Mouse (Mus musculus) stomach, postnatal 0 days (tissue): ENCODE data around the gene Stap2. TPM values are rescaled to one million over a fixed set of nuclear protein-coding genes. Genes with fewer than 3 reads are reported as not detected.

ENCODE experiments used
- ATAC-seq: fragments of 200-750 bp; cut with Nextera tagmentation; 2 replicates; pipeline ENCODE4 v1.8.0; 2017; ENCODE audit not compliant: low FRiP score, low TSS enrichment
- DNase-seq: peaks from one replicate; pipeline ENCODE4 v3.0.0-alpha.2; 2016; ENCODE audit warnings: low spot score
- H3K27ac ChIP-seq: fragments of 300-500 bp; sonication (generic); replicated peaks from 2 replicates; pipeline ENCODE4 v1.5.1; 2014; ENCODE audit warnings: mild to moderate bottlenecking, control low read depth
- H3K27me3 ChIP-seq: fragments of 300-500 bp; sonication (generic); 2 replicates; pipeline ENCODE4 v1.6.1; 2014; ENCODE audit warnings: low read length; ENCODE audit not compliant: control insufficient read depth, insufficient read depth
- H3K36me3 ChIP-seq: fragments of 300-500 bp; sonication (generic); 2 replicates; pipeline ENCODE4 v1.6.1; 2014; ENCODE audit warnings: low read length, mixed read lengths; ENCODE audit not compliant: control insufficient read depth, insufficient read depth
- H3K4me1 ChIP-seq: fragments of 300-500 bp; sonication (generic); replicated peaks from 2 replicates; pipeline ENCODE4 v1.6.1; 2014; ENCODE audit warnings: antibody characterized with exemption; ENCODE audit not compliant: control insufficient read depth, insufficient read depth
- H3K4me2 ChIP-seq: fragments of 300-500 bp; sonication (generic); replicated peaks from 2 replicates; pipeline ENCODE4 v1.6.1; 2014; ENCODE audit warnings: low read depth, mild to moderate bottlenecking, control low read depth, moderate library complexity
- H3K4me3 ChIP-seq: fragments of 300-500 bp; sonication (generic); 2 replicates; pipeline ENCODE4 v1.5.1; 2014; ENCODE audit warnings: low read depth, low read length, control low read depth
- H3K9ac ChIP-seq: fragments of 300-500 bp; sonication (generic); 2 replicates; pipeline ENCODE4 v1.6.1; 2014; ENCODE audit warnings: mild to moderate bottlenecking, low read length, control low read depth, mixed read lengths
- H3K9me3 ChIP-seq: fragments of 300-500 bp; sonication (generic); 2 replicates; pipeline ENCODE4 v1.6.1; 2016; ENCODE audit warnings: low read length; ENCODE audit not compliant: control insufficient read depth
- CTCF ChIP-seq: IDR thresholded peaks from 2 replicates; pipeline ENCODE4 v1.5.1; 2016; ENCODE audit warnings: antibody characterized with exemption, low read depth, mild to moderate bottlenecking, moderate library complexity
- EP300 ChIP-seq: optimal IDR thresholded peaks from 2 replicates; pipeline ENCODE3; 2016; ENCODE audit warnings: antibody characterized with exemption
- WGBS: fragments of 180-500 bp; shearing (Covaris S2); extraction: QIAGEN DNeasy Blood & Tissue Kit; methylation state at CpG from one replicate; pipeline ENCODE4 v1.1.7; 2014; 5-methylcytosine and 5-hydroxymethylcytosine counted together
- polyA plus RNA-seq: library from polyadenylated mRNA; unstranded; fragments of >200 nt; fragmentation: Nextera tagmentation; extraction: Ambion mirVana; gene quantifications from 2 replicates; pipeline ENCODE4 v1.2.1, GENCODE M21; 2015

The Stap2 gene
- polyA plus RNA-seq, 1 experiment from 2014 or later: 44.2 TPM

DNA sequence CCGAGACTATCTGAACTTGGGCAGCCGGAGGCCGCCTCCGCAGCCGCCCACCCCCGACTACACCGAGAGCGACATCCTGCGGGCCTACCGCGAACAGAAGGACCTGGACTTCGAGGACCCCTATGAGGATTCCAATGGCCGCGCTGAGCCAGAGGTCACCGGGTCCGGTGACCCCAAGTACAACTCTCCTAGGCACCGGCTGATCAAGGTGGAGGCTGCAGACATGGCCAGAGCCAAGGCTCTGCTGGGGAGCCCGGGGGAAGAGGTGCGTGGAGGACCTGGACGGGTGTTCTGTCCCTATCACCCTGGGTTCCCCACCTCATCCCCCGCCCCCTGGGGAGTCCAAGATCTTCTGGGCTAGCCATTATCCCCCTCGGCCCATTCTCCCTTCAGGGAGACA is 33.9 kb downstream of the Stap2 start:
- TF ChIP-seq EP300: no peak
- TF ChIP-seq CTCF: no peak
- ATAC-seq: no peak
- H3K36me3 ChIP-seq: peaks cover 10% of the 10 kb centered on the region; the same call in 1 of the 2 replicates
- H3K9me3 ChIP-seq: no peaks in the 10 kb centered on the region
- H3K27me3 ChIP-seq: no peaks in the 10 kb centered on the region
- no peaks in the 10 kb centered on the region for H3K4me1 ChIP-seq
- no peak overlapping the region for H3K4me2 ChIP-seq
- no peak overlapping the region for H3K27ac ChIP-seq
- DNase-seq: no peak
- 48% methylated on average over 22 of the region's 22 CpGs for WGBS
- H3K4me3 ChIP-seq: no peak overlapping the region
- H3K9ac ChIP-seq: no peak overlapping the region

DNA sequence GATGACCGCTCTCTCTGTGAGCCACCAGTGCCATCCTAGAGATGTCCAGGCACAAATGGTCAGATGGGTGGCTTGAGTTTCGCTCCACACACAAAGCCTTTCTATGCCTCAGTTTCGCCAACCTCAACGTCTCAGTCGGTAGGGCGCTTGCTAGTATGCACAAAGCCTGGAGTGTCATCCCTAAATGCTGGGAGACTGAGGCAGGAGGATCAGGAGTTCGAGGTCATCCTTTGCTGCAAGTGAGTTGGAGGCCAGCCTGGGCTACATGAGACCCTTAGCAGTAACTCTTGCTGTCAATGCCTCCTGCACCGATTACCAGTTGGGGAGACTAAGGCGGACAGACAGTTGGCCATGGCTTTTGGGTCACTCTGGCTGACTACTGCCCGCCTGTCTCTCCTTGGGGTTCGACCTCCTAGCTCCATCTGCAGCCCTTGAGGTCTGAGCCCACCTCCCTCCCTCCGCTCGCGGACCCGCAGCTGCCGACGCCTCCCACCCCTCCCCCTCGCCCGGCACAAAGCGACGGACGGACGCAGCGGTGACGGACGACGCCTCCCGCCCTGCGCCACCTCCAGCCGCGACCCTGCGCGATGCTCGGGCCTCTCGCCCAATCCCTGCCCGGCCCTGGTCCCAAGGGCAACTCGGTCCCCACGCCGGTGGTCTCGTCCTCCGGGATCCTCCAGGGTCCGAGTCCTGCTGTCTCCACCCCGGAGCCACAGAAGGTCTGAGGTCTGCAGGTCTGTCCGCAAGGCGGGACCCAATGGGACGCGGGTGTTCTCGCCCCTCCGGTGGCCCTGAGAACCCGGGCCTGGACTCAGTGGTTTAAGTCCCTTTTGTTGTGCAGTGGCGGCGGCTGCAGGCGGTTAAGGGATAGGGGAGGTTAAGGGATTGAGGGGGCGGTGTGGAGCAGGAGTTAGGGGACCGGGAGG is 35.2 kb downstream of the Stap2 start, which contains the start of gene Shd:
Gene Shd (plus strand): TSS at position 502 of the 926 bp plus-strand sequence.
- Histone ChIP-seq H3K4me2 (peak within 1 kb of the TSS; percentile 88), H3K9me3 (no peaks in the 10 kb centered on the region), H3K4me1 (no peaks in the 10 kb centered on the region), H3K9ac (peak within 1 kb of the TSS; percentile 65), H3K4me3 (peak within 1 kb of the TSS; percentile 47), H3K27ac (no peak within 1 kb of the TSS), H3K27me3 (no peaks in the 10 kb centered on the region), H3K36me3 (peaks cover 15% of the 10 kb centered on the region)
- DNase-seq (peak; percentile 33), ATAC-seq (peak; percentile 38; the same call in 1 of the 2 replicates)
- WGBS: 14% methylated on average over 38 of the region's 55 CpGs
- TF ChIP-seq EP300: no peak
- TF ChIP-seq CTCF: 0 out of 2 replicates have a peak, but pooled peaks have one; percentile 6

DNA sequence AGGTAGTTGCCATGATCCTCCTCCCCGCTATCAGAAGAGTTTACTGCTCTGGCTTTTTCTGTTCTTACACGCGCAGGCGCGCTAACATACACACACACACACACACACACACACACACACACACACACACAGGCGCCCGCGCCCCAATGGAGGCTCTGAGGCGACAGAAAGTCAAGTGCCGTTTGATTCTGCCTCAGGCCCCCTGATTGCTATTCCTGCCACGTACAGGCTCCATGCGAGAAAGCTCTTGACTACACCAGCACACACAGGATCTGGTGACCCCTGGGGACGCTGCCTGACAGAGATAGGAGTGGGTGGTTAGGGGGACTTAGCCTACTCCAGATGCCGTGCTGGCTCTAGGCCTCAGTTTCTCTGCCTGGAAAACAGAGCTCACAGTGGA is 35.8 kb downstream of the Stap2 start:
- no peak overlapping the region for H3K9ac ChIP-seq
- H3K4me1 ChIP-seq: no peaks in the 10 kb centered on the region
- H3K4me3 ChIP-seq: no peak overlapping the region
- H3K27me3 ChIP-seq: no peaks in the 10 kb centered on the region
- H3K9me3 ChIP-seq: no peaks in the 10 kb centered on the region
- 41% methylated on average over 14 of the region's 14 CpGs for WGBS
- no peak overlapping the region for H3K27ac ChIP-seq
- DNase-seq (no peak), ATAC-seq (no peak)
- H3K4me2 ChIP-seq: no peak overlapping the region
- no peak for TF ChIP-seq CTCF
- no peak for TF ChIP-seq EP300
- H3K36me3 ChIP-seq: peaks cover 18% of the 10 kb centered on the region

DNA sequence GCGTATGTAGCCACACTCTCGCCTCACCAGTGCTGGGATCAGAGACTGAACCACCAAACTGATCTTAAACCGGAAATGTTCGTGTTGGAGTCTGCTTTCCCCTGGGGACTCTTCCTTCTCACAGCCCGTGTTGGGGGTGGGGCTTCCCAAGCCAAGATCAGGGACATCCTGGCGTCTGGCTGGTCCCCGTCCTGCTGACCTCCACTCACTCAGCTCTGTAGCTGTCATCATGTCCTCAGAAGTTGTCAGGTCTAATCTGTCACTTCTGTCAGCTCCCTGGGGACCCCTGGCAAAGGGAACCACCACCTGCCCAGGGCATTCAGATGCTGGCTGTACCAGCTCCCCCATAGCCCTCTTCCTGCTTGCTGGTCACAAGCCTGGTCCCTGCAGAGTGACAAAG is 37.2 kb downstream of the Stap2 start:
- TF ChIP-seq EP300 (no peak), CTCF (no peak)
- no peaks in the 10 kb centered on the region for H3K9me3 ChIP-seq
- no peak overlapping the region for H3K27ac ChIP-seq
- DNase-seq: no peak
- H3K36me3 ChIP-seq: peaks cover 18% of the 10 kb centered on the region
- no peaks in the 10 kb centered on the region for H3K27me3 ChIP-seq
- no peak for ATAC-seq
- H3K4me1 ChIP-seq: no peaks in the 10 kb centered on the region
- WGBS: 63% methylated on average over 7 of the region's 7 CpGs
- H3K4me2 ChIP-seq: no peak overlapping the region
- H3K4me3 ChIP-seq: no peak overlapping the region
- H3K9ac ChIP-seq: no peak overlapping the region

DNA sequence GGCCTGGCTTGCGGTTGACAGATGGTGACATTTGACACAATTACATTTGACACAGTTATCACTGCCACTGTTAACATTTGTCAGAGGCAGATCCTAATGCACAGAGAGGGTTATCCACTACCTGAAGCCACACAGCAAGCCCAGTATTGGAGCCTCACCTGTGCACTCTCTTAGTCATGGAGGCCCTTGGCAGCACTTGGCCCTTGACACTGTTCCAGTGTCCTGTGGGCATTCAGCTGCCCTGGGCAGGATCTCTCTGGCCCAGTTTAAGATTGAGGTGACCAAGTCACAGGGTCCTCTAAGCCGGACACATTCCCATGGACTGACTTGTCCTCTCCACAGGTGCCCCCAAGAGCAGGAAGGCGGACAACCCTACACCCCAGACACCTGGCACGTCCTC is 38.2 kb downstream of the Stap2 start:
- TF ChIP-seq CTCF (no peak), EP300 (no peak)
- Histone ChIP-seq H3K27me3 (no peaks in the 10 kb centered on the region), H3K27ac (no peak overlapping the region), H3K9me3 (no peaks in the 10 kb centered on the region), H3K9ac (no peak overlapping the region), H3K4me2 (no peak overlapping the region), H3K4me3 (no peak overlapping the region), H3K36me3 (peaks cover 20% of the 10 kb centered on the region), H3K4me1 (no peaks in the 10 kb centered on the region)
- ATAC-seq (no peak), DNase-seq (no peak)
- 91% methylated on average over 4 of the region's 4 CpGs for WGBS

DNA sequence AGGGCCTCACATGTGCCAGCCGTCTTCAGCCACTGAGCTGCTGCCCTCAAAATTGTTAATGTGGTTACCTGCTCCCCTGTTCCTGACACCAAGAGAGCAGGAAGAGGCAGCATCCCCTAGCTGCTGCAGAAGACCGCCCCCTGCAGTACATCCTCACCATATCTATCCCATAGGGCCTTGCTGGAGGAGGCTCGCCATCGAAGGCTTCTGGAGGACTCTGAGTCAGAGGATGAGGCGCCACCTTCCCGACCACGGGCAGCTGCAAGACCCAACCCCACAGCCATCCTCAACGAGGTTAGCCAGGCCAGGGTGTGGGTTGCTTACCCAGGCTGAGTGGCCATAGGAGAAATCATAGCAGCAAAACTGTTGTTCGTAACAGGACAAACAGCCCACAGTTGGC is 40.4 kb downstream of the Stap2 start:
- no peak overlapping the region for H3K4me2 ChIP-seq
- H3K9me3 ChIP-seq: no peaks in the 10 kb centered on the region
- peaks cover 22% of the 10 kb centered on the region for H3K36me3 ChIP-seq
- H3K4me3 ChIP-seq: no peak overlapping the region
- TF ChIP-seq CTCF (no peak), EP300 (no peak)
- ATAC-seq (no peak), DNase-seq (no peak)
- 85% methylated on average over 9 of the region's 9 CpGs for WGBS
- H3K4me1 ChIP-seq: no peaks in the 10 kb centered on the region
- H3K27me3 ChIP-seq: no peaks in the 10 kb centered on the region
- H3K9ac ChIP-seq: no peak overlapping the region
- H3K27ac ChIP-seq: no peak overlapping the region
